10 mouse cellular contexts compared by ENCODE assay signal in genomic region chr9:52678839-52679215, GRCm38 (mm10). TPM values are rescaled to one million over a fixed set of nuclear protein-coding genes. Genes with fewer than 3 reads are reported as not detected.
DNase-seq lines count a peak whose midpoint lies in the region; ATAC-seq lines count a peak whose summit lies in the region.
"Had no signal": no experiment of that assay in that cellular context is flagged by ENCODE, and none has a peak within 500 bp of the region (broad histone marks: within the 10 kb centered on the region; RNA-seq: fewer than 3 reads in every experiment).

No protein-coding gene starts in this region.

- H3K4me3 ChIP-seq in kidney, embryonic 16.5 days (ENCODE audit: low read length), result peak overlapping the region; percentile 44
- peak overlapping the region; percentile 53 for H3K4me3 ChIP-seq in embryonic facial prominence, embryonic 13.5 days
- peak overlapping the region; percentile 79 for H3K4me3 ChIP-seq in hindbrain, embryonic 14.5 days (replicated peaks; ENCODE audit: low read length)
- H3K4me3 ChIP-seq in midbrain, embryonic 15.5 days, result peak overlapping the region; percentile 66
- H3K4me3 ChIP-seq: myocyte had no signal

- H3K4me1 ChIP-seq in kidney, embryonic 16.5 days (ENCODE audit: insufficient read depth, low read length), result peaks cover 7% of the 10 kb centered on the region
- peaks cover 21% of the 10 kb centered on the region for H3K4me1 ChIP-seq in embryonic facial prominence, embryonic 13.5 days
- peaks cover 7% of the 10 kb centered on the region for H3K4me1 ChIP-seq in hindbrain, embryonic 14.5 days (replicated peaks; ENCODE audit: control insufficient read depth, insufficient read depth, low read length)
- peaks cover 24% of the 10 kb centered on the region for H3K4me1 ChIP-seq in midbrain, embryonic 15.5 days

- H3K27ac ChIP-seq in kidney, embryonic 16.5 days (ENCODE audit: low read length), result no peak overlapping the region
- H3K27ac ChIP-seq in embryonic facial prominence, embryonic 13.5 days, result no peak overlapping the region
- H3K27ac ChIP-seq in hindbrain, embryonic 14.5 days, result peak overlapping the region; percentile 87
- H3K27ac ChIP-seq in midbrain, embryonic 15.5 days, result peak overlapping the region; percentile 85

- H3K9me3 ChIP-seq in kidney, embryonic 16.5 days (ENCODE audit: low read length), result no peaks in the 10 kb centered on the region
- no peaks in the 10 kb centered on the region for H3K9me3 ChIP-seq in embryonic facial prominence, embryonic 13.5 days
- H3K9me3 ChIP-seq in hindbrain, embryonic 14.5 days (ENCODE audit: control insufficient read depth, low read length), result no peaks in the 10 kb centered on the region
- H3K9me3 ChIP-seq in midbrain, embryonic 15.5 days, result no peaks in the 10 kb centered on the region

- peak overlapping the region; percentile 58 for H3K4me2 ChIP-seq in kidney, embryonic 16.5 days (replicated peaks; ENCODE audit: low read depth, low read length)
- peak overlapping the region; percentile 87 for H3K4me2 ChIP-seq in embryonic facial prominence, embryonic 13.5 days
- H3K4me2 ChIP-seq in hindbrain, embryonic 14.5 days (replicated peaks), result peak overlapping the region; percentile 74
- peak overlapping the region; percentile 93 for H3K4me2 ChIP-seq in midbrain, embryonic 15.5 days

- no peaks in the 10 kb centered on the region for H3K36me3 ChIP-seq in kidney, embryonic 16.5 days (ENCODE audit: insufficient read depth, low read length)
- no peaks in the 10 kb centered on the region for H3K36me3 ChIP-seq in embryonic facial prominence, embryonic 13.5 days
- H3K36me3 ChIP-seq in hindbrain, embryonic 14.5 days (replicated peaks; ENCODE audit: control insufficient read depth, insufficient read depth), result no peaks in the 10 kb centered on the region
- no peaks in the 10 kb centered on the region for H3K36me3 ChIP-seq in midbrain, embryonic 15.5 days (replicated peaks)

- DNase-seq in kidney, postnatal 10 days, result no peak
- no peak for DNase-seq in hindbrain, embryonic 14.5 days (ENCODE audit: low spot score)
- no peak for DNase-seq in adipocyte (ENCODE audit: low spot score)
- DNase-seq in gastrocnemius, postnatal 10 days, result no peak
- DNase-seq: kidney, postnatal 25 days had no signal

- WGBS in kidney, embryonic 16.5 days, result under 1% methylated on average over 10 of the region's 10 CpGs
- WGBS in embryonic facial prominence, embryonic 13.5 days, result under 1% methylated on average over 10 of the region's 10 CpGs
- 2% methylated on average over 10 of the region's 10 CpGs for WGBS in hindbrain, embryonic 14.5 days
- 0% methylated on average over 10 of the region's 10 CpGs for WGBS in midbrain, embryonic 15.5 days

- H3K9ac ChIP-seq in kidney, embryonic 16.5 days (replicated peaks; ENCODE audit: low read length), result no peak overlapping the region
- H3K9ac ChIP-seq in embryonic facial prominence, embryonic 13.5 days, result peak overlapping the region; percentile 65
- peak overlapping the region; percentile 89 for H3K9ac ChIP-seq in hindbrain, embryonic 14.5 days
- H3K9ac ChIP-seq in midbrain, embryonic 15.5 days, result peak overlapping the region; percentile 66

- peaks cover 40% of the 10 kb centered on the region for H3K27me3 ChIP-seq in kidney, embryonic 16.5 days (ENCODE audit: insufficient read depth, low read length)
- peaks cover 65% of the 10 kb centered on the region for H3K27me3 ChIP-seq in embryonic facial prominence, embryonic 13.5 days
- peaks cover 16% of the 10 kb centered on the region; the same call in 1 of the 2 replicates for H3K27me3 ChIP-seq in hindbrain, embryonic 14.5 days (ENCODE audit: control insufficient read depth, insufficient read depth, low read length)
- H3K27me3 ChIP-seq in midbrain, embryonic 15.5 days (replicated peaks), result 0 out of 2 replicates have a peak, but pooled peaks cover 2% of the 10 kb centered on the region

- ATAC-seq in kidney, embryonic 16.5 days (ENCODE audit: low FRiP score, low TSS enrichment), result no peak
- no peak for ATAC-seq in embryonic facial prominence, embryonic 13.5 days (ENCODE audit: insufficient number of reproducible peaks, insufficient read depth, low FRiP score, low TSS enrichment, low read depth)
- peak; percentile 28 for ATAC-seq in hindbrain, embryonic 14.5 days (ENCODE audit: low FRiP score)
- peak; percentile 41 for ATAC-seq in midbrain, embryonic 15.5 days (replicated peaks)
- ATAC-seq in erythroid progenitor cell, adult 5-6 weeks (replicated peaks; ENCODE audit: low FRiP score, poor library complexity, severe bottlenecking), result no peak

RNA-seq across cellular contexts. Expression of gene AI593442, which starts 0.8 kb away (rescaled TPM):
- polyA plus RNA-seq in kidney, embryonic 16.5 days (2015; fragmentation: Nextera tagmentation; extraction: Ambion mirVana), result 0.24 and 0.26 TPM in 2 replicates
- 4.8 and 5.0 TPM in 2 replicates for polyA plus RNA-seq in embryonic facial prominence, embryonic 13.5 days (2015; fragmentation: Nextera tagmentation; extraction: Ambion mirVana)
- polyA plus RNA-seq in hindbrain, embryonic 14.5 days (2014; fragmentation: Nextera tagmentation; extraction: Ambion mirVana), result 71.6 and 90.8 TPM in 2 replicates
- 57.3 and 62.4 TPM in 2 replicates for polyA plus RNA-seq in midbrain, embryonic 15.5 days (2015; fragmentation: Nextera tagmentation; extraction: Ambion mirVana)
- total RNA-seq in erythroid progenitor cell, adult 5-6 weeks (2015; ENCODE audit: low replicate concordance), result not detected in 2 replicates
- not detected in 2 replicates for total RNA-seq in erythroid progenitor cell, adult 5-6 weeks (2017; ENCODE audit: low replicate concordance)
- under 1 TPM; 0.25 to 0.42 TPM for total RNA-seq in gastrocnemius, postnatal 10 days (2021)
- polyA plus RNA-seq: myocyte had no signal

Comparison
In these comparisons a context has a peak if more than half of its experiments do, and no peak if none do; other contexts are left out.
1. ATAC-seq: peak in hindbrain, embryonic 14.5 days (single experiment) and midbrain, embryonic 15.5 days (single experiment); none in kidney, embryonic 16.5 days (single experiment), embryonic facial prominence, embryonic 13.5 days (single experiment) and erythroid progenitor cell, adult 5-6 weeks (single experiment).
2. H3K27ac ChIP-seq: peak in hindbrain, embryonic 14.5 days (single experiment) and midbrain, embryonic 15.5 days (single experiment); none in kidney, embryonic 16.5 days (single experiment) and embryonic facial prominence, embryonic 13.5 days (single experiment).
3. Peak in every context shown above with its lines, with median percentiles within 50 percentile points of each other: H3K4me2 ChIP-seq and H3K4me3 ChIP-seq.